Mouse (Mus musculus) liver, embryonic 16.5 days (tissue): ENCODE measurements at regions not wholly inside any gene's neighbourhood (a gene's known extent, or its start where the extent isn't known, plus 50 kb on each side); places are given as distances from the start of the nearest gene placed in this dataset.

Experiments
- ATAC-seq: fragments of 200-750 bp; cut with Nextera tagmentation; 2 replicates; pipeline ENCODE4 v1.8.0; 2017; ENCODE audit warnings: low read depth, mild to moderate bottlenecking, moderate number of reproducible peaks, moderate library complexity
- H3K27ac ChIP-seq: fragments of 300-500 bp; sonication (generic); 2 replicates; pipeline ENCODE4 v1.5.1; 2014; ENCODE audit warnings: mild to moderate bottlenecking, low read length
- H3K27me3 ChIP-seq: fragments of 300-500 bp; sonication (generic); 2 replicates; pipeline ENCODE4 v1.6.1; 2014; ENCODE audit warnings: low read depth, low read length, mixed read lengths; ENCODE audit not compliant: control insufficient read depth, insufficient read depth
- H3K36me3 ChIP-seq: fragments of 300-500 bp; sonication (generic); 2 replicates; pipeline ENCODE4 v1.6.1; 2014; ENCODE audit warnings: mild to moderate bottlenecking; ENCODE audit not compliant: control insufficient read depth, insufficient read depth
- H3K4me1 ChIP-seq: fragments of 300-500 bp; sonication (generic); 2 replicates; pipeline ENCODE4 v1.6.1; 2014; ENCODE audit warnings: low read depth, low read length, mixed read lengths; ENCODE audit not compliant: control insufficient read depth
- H3K4me2 ChIP-seq: fragments of 300-500 bp; sonication (generic); 2 replicates; pipeline ENCODE4 v1.6.1; 2014; ENCODE audit warnings: low read depth, low read length, mixed read lengths
- H3K4me3 ChIP-seq: fragments of 300-500 bp; sonication (generic); 2 replicates; pipeline ENCODE4 v1.5.1; 2014; ENCODE audit warnings: low read depth, mild to moderate bottlenecking, low read length
- H3K9ac ChIP-seq: fragments of 300-500 bp; sonication (generic); 2 replicates; pipeline ENCODE4 v1.6.1; 2014; ENCODE audit warnings: low read depth, low read length
- H3K9me3 ChIP-seq: fragments of 300-500 bp; sonication (generic); replicated peaks from 2 replicates; pipeline ENCODE4 v1.6.1; 2016; ENCODE audit warnings: low read length; ENCODE audit not compliant: control insufficient read depth
- WGBS: fragments of 180-500 bp; shearing (Covaris S2); extraction: QIAGEN DNeasy Blood & Tissue Kit; methylation state at CpG from one replicate; pipeline ENCODE4 v1.1.7; 2014; ENCODE audit not compliant: insufficient replicate concordance; 5-methylcytosine and 5-hydroxymethylcytosine counted together

GRCm38 (mm10) chr7:74628799-74629468, 74.4 kb upstream of the Slco3a1 start:
- no peak for ATAC-seq
- no peak overlapping the region for H3K4me3 ChIP-seq
- H3K4me2 ChIP-seq: no peak overlapping the region
- H3K27ac ChIP-seq: no peak overlapping the region
- no peaks in the 10 kb centered on the region for H3K4me1 ChIP-seq
- H3K27me3 ChIP-seq: no peaks in the 10 kb centered on the region
- H3K36me3 ChIP-seq: no peaks in the 10 kb centered on the region
- H3K9ac ChIP-seq: no peak overlapping the region
- WGBS: 51% methylated on average over 6 of the region's 6 CpGs
- H3K9me3 ChIP-seq: no peaks in the 10 kb centered on the region
